Mouse (Mus musculus) embryonic stem cell, embryonic (primary cell): ENCODE data around the gene Pcsk7.

Experiments
- CTCF ChIA-PET, 4 experiments: fragments of 300-600 bp in 2 of 4; fragments of 350-600 bp in 2 of 4; sonication (Branson Sonifier 250); formaldehyde crosslinking; loops; one replicate each; lab custom pipeline; 2022; ENCODE audit warnings: inconsistent platforms in 2 of 4; lab: Charles Lee
- POLR2A ChIA-PET, 4 experiments: fragments of 300-600 bp in 2 of 4; fragments of 350-600 bp in 2 of 4; sonication (Branson Sonifier 250); formaldehyde crosslinking; loops; one replicate each; lab custom pipeline; 2022; ENCODE audit warnings: antibody characterized with exemption in 4 of 4, inconsistent platforms in 1 of 4; lab: Charles Lee

The Pcsk7 gene

DNA sequence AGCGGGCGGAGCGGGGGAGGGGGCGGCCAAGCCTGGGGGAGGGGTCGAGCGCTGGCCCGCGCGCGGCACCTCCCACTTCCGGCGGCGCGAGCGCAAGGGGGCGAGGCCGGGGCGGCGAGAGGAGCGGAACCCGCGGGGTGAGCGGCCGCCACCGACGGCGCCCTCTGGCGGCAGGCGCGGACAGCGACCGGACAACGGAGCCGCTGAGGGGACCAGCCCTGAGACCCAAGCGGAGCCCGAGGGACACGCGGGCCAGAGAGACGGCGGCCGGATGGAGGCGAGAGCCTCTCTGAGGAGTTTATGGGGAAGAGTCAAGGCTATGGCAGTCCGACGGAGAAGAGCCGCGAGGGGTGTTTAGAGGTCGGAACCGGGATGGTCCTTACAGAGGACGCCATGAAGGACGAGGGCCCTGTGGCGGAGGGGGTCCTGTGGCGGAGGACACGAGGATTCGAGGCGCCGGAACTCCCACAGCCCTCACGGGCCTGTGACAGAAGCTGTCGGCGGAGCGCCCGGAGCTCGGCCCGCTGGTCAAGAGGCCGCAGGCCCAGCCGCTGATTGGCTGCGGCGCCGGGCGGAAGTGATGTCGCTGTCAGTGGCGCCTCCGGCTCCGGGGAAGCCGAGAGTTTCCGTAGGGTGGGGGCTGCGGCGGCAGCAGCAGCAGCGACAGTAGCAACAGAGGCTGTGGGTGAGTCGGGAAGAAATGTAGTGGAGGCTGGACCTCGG, at the start of gene Pcsk7, which contains the start of gene Rnf214:
TSS of gene Pcsk7 (plus strand) at position 143 of the 723 bp plus-strand sequence.
TSS of gene Rnf214 (minus strand) at position 557 of the 723 bp plus-strand sequence.
- ChIA-PET CTCF (interaction anchor here in 3 of 4 experiments (0.6 to 1.9 kb wide), 10 partner anchors 9 to 409 kb away, joined by 3 to 7 read pairs (median 4); partner anchors contain the start of genes Bud13 (in 1 of the 3), Cep164 (in 1 of the 3) and Zpr1 (in 1 of the 3)), POLR2A (interaction anchor here in 3 of 4 experiments (0.6 to 1.9 kb wide), 18 partner anchors 10 to 1049 kb away, joined by 3 to 8 read pairs (median 3); no protein-coding TSS in a partner anchor)

DNA sequence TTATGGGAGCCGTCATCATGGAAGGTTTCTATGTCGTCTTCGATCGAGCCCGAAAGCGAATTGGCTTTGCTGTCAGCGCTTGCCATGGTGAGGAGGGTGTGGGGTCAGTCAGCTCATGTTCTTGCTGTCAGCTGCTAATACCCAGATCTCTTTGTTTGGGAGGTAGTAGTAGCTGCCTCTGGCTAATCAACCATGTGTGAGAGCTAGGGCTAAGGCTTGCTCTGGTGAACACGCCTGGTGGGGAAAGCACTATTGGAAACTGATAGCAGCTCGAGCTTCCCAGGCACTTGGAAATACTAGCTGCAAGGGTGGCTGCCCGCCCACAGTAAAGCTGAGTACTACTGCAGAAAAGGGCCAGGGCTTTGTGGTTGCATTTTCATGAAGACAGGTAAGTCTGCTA, 46.9 kb upstream of the Pcsk7 start:
- POLR2A ChIA-PET: interaction anchor here in 2 of 4 experiments (0.5 to 1.7 kb wide), 4 partner anchors 12 to 218 kb away, joined by 3 to 6 read pairs (median 3); partner anchors contain the start of gene Bace1 (in 1 of the 2)
- CTCF ChIA-PET: interaction anchor here in 1 of 4 experiments (0.9 kb wide), 1 partner anchor 455 kb away, joined by 3 read pairs; no protein-coding TSS in a partner anchor

DNA sequence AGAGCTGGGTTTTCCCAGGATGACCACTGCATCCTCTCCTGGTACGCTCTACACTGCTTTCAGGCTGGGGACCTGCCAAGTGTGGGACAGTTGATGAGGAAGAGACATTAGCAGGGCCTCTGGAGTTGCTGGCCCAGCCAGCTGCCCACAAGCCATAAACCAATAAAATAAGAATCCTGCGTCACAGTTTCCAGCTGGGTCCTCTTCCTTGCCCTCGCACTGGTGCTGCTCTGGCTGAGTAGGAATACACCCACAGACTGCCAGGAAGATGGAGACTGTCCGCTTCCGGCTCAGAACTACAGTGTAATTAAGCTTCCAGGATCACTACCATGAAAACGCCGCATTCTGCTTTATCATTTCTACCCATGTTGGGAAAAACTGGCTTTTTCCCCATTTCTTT, 44.5 kb upstream of the Pcsk7 start:
- POLR2A ChIA-PET: interaction anchor here in 1 of 4 experiments (0.6 to 2.6 kb wide), 5 partner anchors 14 to 28 kb away, joined by 3 to 8 read pairs (median 3); no protein-coding TSS in a partner anchor
- CTCF ChIA-PET: no interaction called here

DNA sequence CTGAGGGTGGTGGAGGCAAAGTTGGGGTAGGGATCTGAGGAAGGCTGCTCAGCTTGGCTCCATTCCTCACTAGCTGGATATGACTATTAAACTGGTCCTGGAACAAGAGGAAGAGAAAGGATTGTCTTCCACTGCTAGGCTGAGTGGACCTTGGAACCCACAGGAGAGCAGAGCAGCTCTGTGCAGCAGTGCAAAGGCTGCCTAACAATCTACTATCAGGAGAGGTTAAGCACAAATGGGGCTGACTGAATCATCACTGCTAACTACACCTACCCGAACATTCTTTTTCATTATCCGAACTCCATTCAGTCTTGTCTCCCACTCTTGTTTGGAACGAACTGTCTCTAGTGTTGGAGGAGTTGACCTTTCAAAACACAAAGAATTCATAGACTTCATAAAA, 37.1 kb upstream of the Pcsk7 start:
- ChIA-PET CTCF (no interaction called here), POLR2A (no interaction called here)

DNA sequence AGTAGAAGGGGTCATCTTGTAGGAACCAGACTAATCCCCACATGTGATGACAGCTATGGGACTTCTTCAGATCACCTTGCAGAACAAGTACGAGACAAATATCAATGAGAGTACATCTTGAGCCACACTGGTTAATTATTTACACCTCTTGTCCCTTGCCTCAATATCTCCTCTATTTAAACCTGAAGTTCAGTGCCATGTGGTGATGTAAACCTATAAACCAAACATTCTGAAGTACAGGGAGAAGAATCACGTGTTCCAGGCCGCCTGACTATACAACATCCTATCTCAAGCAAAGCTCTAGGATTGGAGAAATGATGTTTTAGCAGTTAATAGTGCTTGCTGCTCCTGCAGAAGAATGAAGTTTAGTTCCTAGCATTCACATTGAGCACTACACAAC, 36.0 kb upstream of the Pcsk7 start:
- ChIA-PET POLR2A (interaction anchor here in 2 of 4 experiments (0.6 kb wide), 2 partner anchors 16 to 439 kb away, joined by 3 to 6 read pairs; no protein-coding TSS in a partner anchor), CTCF (no interaction called here)

DNA sequence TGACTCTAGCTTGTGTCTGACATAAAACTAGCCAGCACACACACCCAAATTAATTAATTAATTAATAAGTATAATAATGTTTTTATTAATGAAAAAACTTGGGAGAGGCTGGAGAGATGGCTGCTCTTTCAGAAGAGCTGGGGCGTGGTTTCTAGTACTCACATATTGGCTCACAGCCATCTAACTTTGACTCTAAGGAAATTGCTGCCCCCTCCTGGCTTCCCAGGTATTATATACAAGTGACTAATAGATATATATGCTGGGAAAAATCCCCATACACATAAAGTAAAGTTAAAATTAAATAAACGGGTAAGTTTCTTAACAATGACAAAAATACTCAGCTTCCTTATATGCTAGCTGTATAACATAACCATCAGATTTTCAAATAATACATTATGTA, 28.4 kb upstream of the Pcsk7 start:
- CTCF ChIA-PET: interaction anchor here in 2 of 4 experiments (0.6 to 1.0 kb wide), 2 partner anchors 40 to 61 kb away, joined by 3 to 4 read pairs; partner anchors contain the start of gene Bace1 (in 1 of the 2)
- POLR2A ChIA-PET: no interaction called here

DNA sequence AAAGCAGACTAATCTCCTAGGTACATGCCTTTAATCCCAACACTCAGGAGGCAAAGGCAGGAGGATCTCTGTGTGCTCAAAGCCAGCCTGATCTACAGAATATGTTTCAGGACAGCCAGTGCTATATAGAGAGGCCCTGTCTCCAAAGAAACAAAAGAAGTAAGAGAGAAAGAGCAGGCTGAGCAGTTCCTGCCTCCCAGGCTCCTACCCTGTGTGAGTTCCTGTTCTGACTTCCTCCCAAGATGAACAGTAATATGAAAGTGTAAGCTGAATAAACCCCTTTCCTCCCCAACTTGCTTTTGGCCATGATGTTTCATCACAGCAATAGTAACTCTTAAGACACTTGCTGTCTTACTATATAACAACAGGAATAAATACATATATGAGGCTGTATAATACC, 12.6 kb upstream of the Pcsk7 start:
- CTCF ChIA-PET: no interaction called here
- POLR2A ChIA-PET: no interaction called here

DNA sequence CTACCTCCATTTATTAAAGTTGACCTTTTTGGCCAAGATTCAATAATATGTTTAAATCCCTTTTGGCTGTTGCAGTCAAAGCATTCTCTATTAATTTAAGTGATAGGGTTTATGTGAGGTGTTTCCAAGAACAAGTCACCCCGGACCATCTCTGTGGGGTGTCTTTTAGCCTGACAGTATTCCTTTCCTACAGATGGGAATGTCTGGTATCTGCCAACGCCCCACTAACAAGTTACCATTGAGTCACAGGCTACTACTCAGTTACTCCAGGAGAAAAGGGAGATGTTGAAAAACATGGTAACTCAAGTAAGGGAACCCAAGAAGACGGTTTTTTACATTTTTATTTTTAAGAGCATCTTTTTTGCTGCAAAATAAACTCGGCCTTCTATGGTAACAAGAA, 1.1 kb upstream of the Pcsk7 start:
- ChIA-PET CTCF (interaction anchor here in 3 of 4 experiments (0.6 to 1.9 kb wide), 4 partner anchors 13 to 493 kb away, joined by 3 to 5 read pairs (median 4); no protein-coding TSS in a partner anchor), POLR2A (interaction anchor here in 3 of 4 experiments (0.6 to 1.4 kb wide), 6 partner anchors 8 to 362 kb away, joined by 4 to 8 read pairs (median 4); no protein-coding TSS in a partner anchor)

DNA sequence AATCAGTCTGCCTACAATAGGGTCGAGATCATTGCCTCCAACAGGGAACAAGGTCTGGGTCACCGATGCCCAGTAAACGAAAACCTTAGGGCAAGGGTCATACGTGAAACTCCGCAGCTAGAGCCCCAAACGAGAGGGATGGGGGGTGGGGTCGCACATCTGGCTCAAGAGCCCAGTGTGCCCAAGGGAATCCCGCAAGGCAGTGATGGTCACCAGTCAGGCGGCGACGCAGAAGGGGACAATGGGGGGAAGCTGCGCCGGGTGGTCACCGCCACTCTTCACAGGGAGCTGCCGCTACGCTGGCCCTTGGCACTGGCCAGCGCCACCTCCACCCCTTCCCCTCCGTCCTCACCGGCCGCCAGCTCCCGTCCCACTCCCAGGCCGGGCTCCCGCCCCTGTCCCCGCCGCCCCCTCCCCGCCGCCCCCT, 473 bp upstream of the Pcsk7 start:
- CTCF ChIA-PET: interaction anchor here in 3 of 4 experiments (0.6 to 1.9 kb wide), 7 partner anchors 12 to 494 kb away, joined by 3 to 7 read pairs (median 3); partner anchors contain the start of gene Bud13 (in 1 of the 3)
- POLR2A ChIA-PET: interaction anchor here in 3 of 4 experiments (0.6 to 1.9 kb wide), 10 partner anchors 9 to 361 kb away, joined by 3 to 8 read pairs (median 4); no protein-coding TSS in a partner anchor

DNA sequence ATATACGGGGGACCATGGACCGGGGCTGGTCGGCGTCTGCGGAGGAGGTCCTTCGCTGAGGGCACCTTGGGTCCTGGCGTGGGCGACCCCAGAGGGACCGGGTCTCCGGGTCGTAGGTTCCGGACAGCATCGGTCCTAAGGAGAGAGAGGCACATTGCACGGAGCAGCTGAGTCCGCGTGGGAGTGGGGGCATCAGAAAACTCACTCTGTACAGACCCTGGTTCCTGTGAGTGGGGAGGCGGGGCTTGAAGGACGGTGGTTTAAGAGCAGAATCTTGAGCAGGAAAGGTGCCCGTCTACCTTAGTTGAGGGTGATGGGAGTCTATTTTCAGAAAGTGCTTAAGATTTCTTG, 756 bp downstream of the Pcsk7 start:
- POLR2A ChIA-PET: interaction anchor here in 3 of 4 experiments (0.6 to 1.9 kb wide), 10 partner anchors 9 to 1049 kb away, joined by 3 to 5 read pairs (median 3); no protein-coding TSS in a partner anchor

DNA sequence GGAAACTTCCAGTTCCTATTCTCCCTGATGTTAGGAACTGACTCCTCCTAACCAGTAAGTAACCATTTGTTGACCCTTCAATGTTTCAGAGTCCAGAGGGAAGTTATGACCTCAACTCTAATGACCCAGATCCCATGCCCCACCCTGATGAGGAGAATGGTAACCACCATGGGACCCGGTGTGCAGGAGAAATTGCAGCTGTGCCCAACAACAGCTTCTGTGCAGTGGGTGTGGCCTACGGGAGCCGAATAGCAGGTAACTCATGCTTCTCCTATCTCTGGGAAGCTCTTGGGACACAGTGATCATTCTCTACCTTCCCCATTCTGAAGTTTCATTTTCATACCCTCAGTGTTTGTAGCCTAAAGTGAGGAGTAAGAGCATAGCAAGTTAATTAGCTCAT, 4.7 kb downstream of the Pcsk7 start:
- CTCF ChIA-PET: interaction anchor here in 3 of 4 experiments (0.5 to 1.6 kb wide), 5 partner anchors 9 to 319 kb away, joined by 3 to 5 read pairs (median 3); partner anchors contain the start of gene Tagln (in 1 of the 3)
- POLR2A ChIA-PET: interaction anchor here in 3 of 4 experiments (0.5 to 1.3 kb wide), 4 partner anchors 11 to 818 kb away, joined by 3 to 4 read pairs (median 3); no protein-coding TSS in a partner anchor

More for the DNA sequence above, 756 bp downstream of the Pcsk7 start:
- CTCF ChIA-PET: interaction anchor here in 3 of 4 experiments (0.6 to 1.9 kb wide), 9 partner anchors 9 to 409 kb away, joined by 3 to 7 read pairs (median 4); partner anchors contain the start of genes Bud13 (in 1 of the 3), Cep164 (in 1 of the 3) and Zpr1 (in 1 of the 3)

DNA sequence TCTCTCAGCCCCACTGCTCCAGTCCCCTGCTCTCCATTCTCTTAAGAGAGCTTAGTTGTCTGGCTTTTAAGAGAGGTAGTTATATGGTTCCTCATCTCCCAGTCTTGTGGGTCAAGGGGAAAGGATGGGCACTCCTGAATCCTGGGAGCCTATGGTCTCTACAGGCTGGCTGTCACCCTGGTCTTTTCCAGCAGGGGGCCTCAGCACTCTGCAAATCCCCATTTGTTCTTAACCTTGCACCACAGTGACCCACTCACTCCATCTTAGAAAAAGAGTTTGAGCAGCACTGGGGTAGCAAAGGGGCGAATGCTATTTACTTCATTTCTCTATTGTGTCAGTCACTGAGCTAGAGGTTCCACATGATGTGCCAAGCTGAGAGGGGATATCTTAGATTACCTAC, 5.4 kb downstream of the Pcsk7 start:
- ChIA-PET CTCF (interaction anchor here in 1 of 4 experiments (1.6 kb wide), 1 partner anchor 25 kb away, joined by 5 read pairs; the partner anchor contains the start of gene Tagln), POLR2A (interaction anchor here in 1 of 4 experiments (1.0 to 1.6 kb wide), 2 partner anchors 21 to 84 kb away, joined by 3 read pairs; no protein-coding TSS in a partner anchor)

DNA sequence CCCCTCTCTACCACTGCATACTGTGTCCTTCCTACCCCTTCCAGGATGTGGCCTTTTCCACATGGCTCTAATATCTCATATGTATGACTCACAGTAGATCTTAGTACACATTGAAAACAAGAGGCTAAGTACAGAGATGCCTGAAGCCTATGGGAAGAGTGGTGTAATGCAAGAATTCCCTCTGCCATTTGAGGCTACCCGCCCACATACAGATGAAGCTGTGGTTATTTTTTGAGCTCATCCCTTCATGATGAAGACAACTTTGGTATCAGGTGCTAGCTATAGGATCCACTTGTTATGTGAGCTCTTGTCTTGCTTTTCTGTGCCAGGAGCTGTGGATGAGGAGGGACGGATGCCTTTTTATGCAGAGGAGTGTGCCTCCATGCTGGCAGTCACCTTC, 9.4 kb downstream of the Pcsk7 start:
- POLR2A ChIA-PET: interaction anchor here in 1 of 4 experiments (1.0 to 1.2 kb wide), 2 partner anchors 9 to 120 kb away, joined by 3 read pairs; partner anchors contain the start of genes Pcsk7 and Rnf214
- CTCF ChIA-PET: interaction anchor here in 1 of 4 experiments (1.5 kb wide), 1 partner anchor 9 kb away, joined by 4 read pairs; the partner anchor contains the start of gene Rnf214

DNA sequence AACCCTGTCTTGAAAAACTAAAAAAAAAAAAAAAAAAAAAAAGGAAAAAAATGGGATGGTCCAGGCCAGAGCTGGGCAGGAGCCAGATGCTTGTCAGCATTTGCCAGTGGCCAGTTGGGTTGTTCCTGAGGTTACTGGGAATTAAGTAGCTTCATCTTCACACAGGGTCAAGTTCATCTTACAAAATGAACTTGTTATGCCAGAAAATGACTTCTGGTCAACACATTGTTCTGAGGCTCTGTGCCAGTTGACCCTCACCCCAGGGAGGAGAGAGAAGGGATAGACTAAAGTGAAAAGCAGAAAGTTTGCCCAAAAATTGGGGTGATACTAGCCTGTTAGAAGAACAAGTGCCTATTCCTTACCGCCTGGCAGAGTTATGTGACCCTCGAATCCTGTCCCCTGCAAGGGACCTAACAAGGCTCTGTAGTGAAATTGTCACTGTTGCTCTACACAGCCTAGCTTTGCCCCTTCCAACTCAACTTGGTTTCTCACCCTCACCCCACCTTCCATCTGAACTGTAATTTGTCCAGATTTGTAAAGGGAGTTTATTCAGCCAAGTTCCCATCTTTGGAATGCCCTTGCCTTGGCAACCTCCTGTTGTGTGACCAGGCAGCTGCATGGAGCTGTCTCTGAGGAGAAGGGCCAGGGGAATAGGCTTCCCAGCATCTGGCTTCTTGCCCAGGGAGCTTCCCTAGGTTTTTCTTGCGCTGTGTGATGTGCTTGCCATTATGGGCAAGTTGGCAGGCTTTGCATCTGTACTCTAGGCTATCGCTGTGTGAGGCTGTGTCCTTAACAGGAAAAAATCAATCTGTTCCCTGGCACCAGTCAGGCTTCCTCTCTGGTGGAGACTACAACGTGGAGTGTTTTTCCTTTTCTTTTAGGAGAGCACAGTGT, 11.0 kb downstream of the Pcsk7 start:
- POLR2A ChIA-PET: interaction anchor here in 2 of 4 experiments (0.9 to 1.0 kb wide), 2 partner anchors 20 to 37 kb away, joined by 3 read pairs; no protein-coding TSS in a partner anchor
- CTCF ChIA-PET: interaction anchor here in 1 of 4 experiments (1.4 kb wide), 1 partner anchor 11 kb away, joined by 5 read pairs; the partner anchor contains the start of genes Pcsk7 and Rnf214

DNA sequence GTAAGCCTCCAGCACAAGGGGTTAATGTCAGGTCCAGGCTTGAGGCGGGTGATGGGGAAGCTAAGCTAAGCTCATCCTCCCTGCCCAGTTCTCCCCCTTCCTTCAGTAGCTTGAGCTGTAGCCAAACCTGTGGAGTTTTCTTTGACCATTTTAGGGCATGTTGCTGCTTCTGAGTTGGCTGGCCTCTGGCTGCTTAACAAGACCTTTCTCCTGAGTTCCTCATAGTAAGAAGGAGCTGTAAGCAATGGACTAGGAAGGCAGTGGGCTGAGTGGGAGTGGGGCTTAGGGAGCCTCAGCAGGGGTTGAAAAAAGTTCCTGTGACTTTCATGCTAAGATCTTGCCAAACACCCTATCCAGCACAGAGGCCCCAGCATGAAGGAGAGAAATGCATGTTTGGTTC, 13.6 kb downstream of the Pcsk7 start:
- POLR2A ChIA-PET: interaction anchor here in 1 of 4 experiments (1.2 kb wide), 1 partner anchor 10 kb away, joined by 3 read pairs; no protein-coding TSS in a partner anchor
- CTCF ChIA-PET: interaction anchor here in 2 of 4 experiments (1.1 to 1.2 kb wide), 2 partner anchors 9 to 13 kb away, joined by 3 read pairs; partner anchors contain the start of genes Pcsk7 (in 1 of the 2) and Rnf214 (in 1 of the 2)

DNA sequence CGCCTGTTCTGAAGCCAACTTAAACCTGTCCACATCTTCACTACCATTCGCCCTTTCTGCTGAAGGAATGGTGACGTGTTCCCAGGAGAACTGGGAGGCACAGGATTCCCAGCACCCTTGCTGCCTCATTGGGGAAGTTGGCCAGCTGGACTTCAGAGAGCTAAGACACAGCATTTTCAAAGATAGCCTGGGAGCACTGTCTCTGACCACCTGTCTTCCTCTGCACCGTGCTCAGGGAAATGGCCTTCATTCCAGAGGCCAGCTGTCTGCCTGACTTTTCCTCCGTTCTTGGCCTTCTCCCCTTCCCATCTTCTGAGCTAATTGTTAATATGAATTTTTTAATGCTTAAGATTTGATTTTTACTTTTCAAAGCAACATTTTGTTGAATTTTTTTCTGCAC, 23.0 kb downstream of the Pcsk7 start:
- POLR2A ChIA-PET: interaction anchor here in 2 of 4 experiments (1.0 to 1.8 kb wide), 3 partner anchors 9 to 26 kb away, joined by 3 to 4 read pairs (median 3); partner anchors contain the start of gene Sidt2 (in 1 of the 2)

More for the DNA sequence above, 23.0 kb downstream of the Pcsk7 start:
- CTCF ChIA-PET: interaction anchor here in 2 of 4 experiments (1.3 kb wide), 2 partner anchors 8 to 12 kb away, joined by 3 to 4 read pairs; no protein-coding TSS in a partner anchor
